Mouse (Mus musculus) spleen, adult 18-20 months (tissue): ENCODE measurements around the gene Egln3.

Experiments used
- DNase-seq, 2 experiments: peaks; one replicate each; pipeline ENCODE4 v3.0.0; 2022; ENCODE audit warnings: mixed read lengths in 2 of 2

Egln3 gene

GRCm38 (mm10) chr12:54202276-54202675 is 1.4 kb downstream of the Egln3 start:
- no peak for DNase-seq

- no peak for DNase-seq
These were observed 2.8 kb downstream of the Egln3 start for GRCm38 (mm10) chr12:54200856-54201255.

GRCm38 (mm10) chr12:54200172-54200571 is 3.5 kb downstream of the Egln3 start:
- peak in 1 of 2 experiments; percentile 7 for DNase-seq

GRCm38 (mm10) chr12:54198282-54198918 is 5.3 kb downstream of the Egln3 start:
- DNase-seq, result no peak

- DNase-seq, result no peak
These were observed 5.8 kb downstream of the Egln3 start for GRCm38 (mm10) chr12:54197849-54198248.

GRCm38 (mm10) chr12:54197301-54197782 is 6.3 kb downstream of the Egln3 start:
- DNase-seq, result no peak

- no peak for DNase-seq
These were observed 6.8 kb downstream of the Egln3 start for GRCm38 (mm10) chr12:54196881-54197280.

- DNase-seq, result no peak
These were observed 9.5 kb downstream of the Egln3 start for GRCm38 (mm10) chr12:54194159-54194558.

GRCm38 (mm10) chr12:54192305-54192661 is 11.4 kb downstream of the Egln3 start:
- DNase-seq, result no peak

- DNase-seq, result peak; percentile 10 to 14
These were observed 11.9 kb downstream of the Egln3 start for GRCm38 (mm10) chr12:54191608-54192304.

- no peak for DNase-seq
These were observed 12.5 kb downstream of the Egln3 start for GRCm38 (mm10) chr12:54191181-54191580.

GRCm38 (mm10) chr12:54187812-54188600 is 15.7 kb downstream of the Egln3 start:
- DNase-seq, result no peak

GRCm38 (mm10) chr12:54186926-54187623 is 16.6 kb downstream of the Egln3 start:
- no peak for DNase-seq

- DNase-seq, result no peak
These were observed 19.4 kb downstream of the Egln3 start for GRCm38 (mm10) chr12:54184264-54184663.

GRCm38 (mm10) chr12:54178323-54178722 is 25.3 kb downstream of the Egln3 start:
- no peak for DNase-seq

- no peak for DNase-seq
These were observed 34.9 kb downstream of the Egln3 start for GRCm38 (mm10) chr12:54168786-54169185.

GRCm38 (mm10) chr12:54167737-54168136 is 35.9 kb downstream of the Egln3 start:
- DNase-seq, result no peak

- no peak for DNase-seq
These were observed 39.0 kb downstream of the Egln3 start for GRCm38 (mm10) chr12:54164724-54165050.

- DNase-seq, result no peak
These were observed 39.5 kb downstream of the Egln3 start for GRCm38 (mm10) chr12:54164040-54164723.

- DNase-seq, result no peak
These were observed 40.5 kb downstream of the Egln3 start for GRCm38 (mm10) chr12:54163166-54163565.

- no peak for DNase-seq
These were observed 41.0 kb downstream of the Egln3 start for GRCm38 (mm10) chr12:54162637-54163131.

- DNase-seq, result no peak
These were observed 42.0 kb downstream of the Egln3 start for GRCm38 (mm10) chr12:54161468-54162202.
